Mouse (Mus musculus) heart, embryonic 16.5 days (tissue): ENCODE results near the gene Chd9. TPM values are rescaled to one million over a fixed set of nuclear protein-coding genes. Genes with fewer than 3 reads are reported as not detected.

Source experiments
- ATAC-seq: fragments of 200-750 bp; cut with Nextera tagmentation; replicated peaks from 2 replicates; pipeline ENCODE4 v1.8.0; 2017; ENCODE audit warnings: moderate number of reproducible peaks; ENCODE audit not compliant: insufficient read depth, low FRiP score; ENCODE audit errors: extremely low read depth
- H3K27ac ChIP-seq: fragments of 300-500 bp; sonication (generic); 2 replicates; pipeline ENCODE4 v1.5.1; 2014; ENCODE audit warnings: mild to moderate bottlenecking, low read length, control low read depth, moderate library complexity
- H3K27me3 ChIP-seq: fragments of 300-500 bp; sonication (generic); 2 replicates; pipeline ENCODE4 v1.6.1; 2014; ENCODE audit warnings: low read length, mixed read lengths; ENCODE audit not compliant: control insufficient read depth, insufficient read depth
- H3K36me3 ChIP-seq: fragments of 300-500 bp; sonication (generic); 2 replicates; pipeline ENCODE4 v1.6.1; 2014; ENCODE audit not compliant: control insufficient read depth, insufficient read depth
- H3K4me1 ChIP-seq: fragments of 300-500 bp; sonication (generic); 2 replicates; pipeline ENCODE4 v1.6.1; 2014; ENCODE audit warnings: low read length, mixed read lengths; ENCODE audit not compliant: control insufficient read depth, insufficient read depth
- H3K4me2 ChIP-seq: fragments of 300-500 bp; sonication (generic); 2 replicates; pipeline ENCODE4 v1.6.1; 2014; ENCODE audit warnings: low read depth, mild to moderate bottlenecking, control low read depth, low read length
- H3K4me3 ChIP-seq: fragments of 300-500 bp; sonication (generic); 2 replicates; pipeline ENCODE4 v1.5.1; 2014; ENCODE audit warnings: mild to moderate bottlenecking, control low read depth, low read length
- H3K9ac ChIP-seq: fragments of 300-500 bp; sonication (generic); 2 replicates; pipeline ENCODE4 v1.6.1; 2014; ENCODE audit warnings: low read length, control low read depth
- H3K9me3 ChIP-seq: fragments of 300-500 bp; sonication (generic); replicated peaks from 2 replicates; pipeline ENCODE4 v1.6.1; 2016; ENCODE audit warnings: low read length; ENCODE audit not compliant: control insufficient read depth
- WGBS: fragments of 180-500 bp; shearing (Covaris S2); extraction: QIAGEN DNeasy Blood & Tissue Kit; methylation state at CpG from one replicate; pipeline ENCODE4 v1.1.7; 2014; 5-methylcytosine and 5-hydroxymethylcytosine counted together
- polyA plus RNA-seq: library from polyadenylated mRNA; unstranded; fragments of >200 nt; fragmentation: Nextera tagmentation; extraction: Ambion mirVana; gene quantifications from 2 replicates; pipeline ENCODE4 v1.2.1, GENCODE M21; 2015

The Chd9 gene
- polyA plus RNA-seq, 1 experiment from 2014 or later, result 60.6 TPM

DNA sequence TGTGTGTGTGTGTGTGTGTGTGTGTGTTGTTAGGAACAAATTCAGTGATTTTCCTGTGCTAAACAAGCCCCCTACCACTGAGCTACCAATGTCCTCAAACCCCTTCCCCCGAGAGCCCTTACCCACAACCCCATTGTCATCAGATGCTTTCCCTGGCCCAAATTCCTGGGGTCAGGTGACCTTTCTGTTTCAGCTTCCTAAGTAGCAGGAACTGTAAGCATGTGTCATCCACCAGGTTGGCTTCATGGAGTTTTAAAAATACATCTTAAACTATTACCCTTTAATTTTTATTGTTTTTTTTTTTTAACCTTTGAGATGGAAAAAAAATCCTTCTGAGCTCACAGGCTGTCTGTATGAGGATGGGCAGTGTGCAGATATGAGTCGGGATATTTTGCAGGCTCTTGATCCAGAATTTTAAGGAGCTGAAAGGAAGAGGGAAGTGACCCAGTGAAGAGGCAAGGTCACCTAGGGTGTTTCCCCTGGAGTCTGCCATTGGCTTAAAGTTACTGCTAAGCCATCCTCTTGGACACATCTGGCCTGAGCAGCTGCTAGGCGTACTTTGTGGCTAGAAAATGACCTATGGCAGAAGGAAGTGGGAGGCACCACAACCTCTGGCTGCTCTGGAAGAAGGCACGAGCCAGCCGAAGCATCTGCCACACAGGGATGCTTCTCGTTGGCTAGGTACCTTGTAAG, 5.6 kb downstream of the Chd9 start:
- Histone ChIP-seq H3K9ac (no peak overlapping the region), H3K36me3 (no peaks in the 10 kb centered on the region), H3K9me3 (no peaks in the 10 kb centered on the region), H3K4me1 (no peaks in the 10 kb centered on the region), H3K4me3 (no peak overlapping the region), H3K4me2 (no peak overlapping the region), H3K27me3 (no peaks in the 10 kb centered on the region), H3K27ac (no peak overlapping the region)
- 72% methylated on average over 6 of the region's 6 CpGs for WGBS
- ATAC-seq, result no peak

DNA sequence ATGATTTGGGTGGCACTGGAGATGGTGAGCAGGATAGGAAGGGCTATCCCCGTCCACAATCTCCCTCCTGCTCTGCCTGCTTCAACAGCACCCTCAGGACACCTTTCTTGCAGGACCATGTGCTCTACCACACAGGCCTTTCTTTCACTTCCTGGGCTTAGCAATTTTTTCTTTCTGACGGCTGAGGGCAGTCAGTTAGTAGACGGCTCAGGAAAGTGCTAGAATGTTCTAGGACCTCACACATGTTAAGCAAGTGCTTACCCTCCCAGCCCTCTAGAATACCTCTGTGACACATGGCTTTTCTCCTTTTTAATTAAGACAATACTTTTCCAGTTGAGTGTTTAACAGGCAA, 6.1 kb downstream of the Chd9 start:
- H3K4me1 ChIP-seq, result no peaks in the 10 kb centered on the region
- ATAC-seq, result no peak
- WGBS, result 67% methylated on average over 3 of the region's 3 CpGs

DNA sequence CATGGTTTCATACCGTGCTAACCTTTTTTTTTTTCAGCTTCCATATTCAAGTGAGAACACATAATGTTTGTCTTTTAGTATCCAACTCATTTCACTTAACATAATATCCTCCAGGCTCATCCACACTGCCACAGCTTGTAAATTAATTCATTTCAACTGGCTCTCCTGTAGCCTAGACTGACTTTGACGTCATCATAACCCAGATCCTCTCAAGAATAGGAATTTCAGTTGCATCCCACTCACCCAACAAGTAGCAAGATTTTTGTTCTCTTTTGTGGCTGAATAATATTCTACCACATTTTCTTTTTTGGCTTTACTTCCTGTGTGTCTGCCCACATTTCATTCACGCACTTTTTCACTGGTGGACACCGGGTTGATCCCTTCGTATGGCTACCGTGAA, 9.3 kb downstream of the Chd9 start:
- Histone ChIP-seq H3K4me2 (no peak overlapping the region), H3K27me3 (no peaks in the 10 kb centered on the region), H3K27ac (no peak overlapping the region), H3K9ac (no peak overlapping the region), H3K9me3 (no peaks in the 10 kb centered on the region), H3K36me3 (no peaks in the 10 kb centered on the region), H3K4me3 (no peak overlapping the region), H3K4me1 (no peaks in the 10 kb centered on the region)
- no peak for ATAC-seq
- 83% methylated on average over 6 of the region's 6 CpGs for WGBS

More for the DNA sequence above, 6.1 kb downstream of the Chd9 start:
- H3K27ac ChIP-seq, result no peak overlapping the region
- H3K9ac ChIP-seq, result no peak overlapping the region
- H3K36me3 ChIP-seq, result no peaks in the 10 kb centered on the region
- H3K27me3 ChIP-seq, result no peaks in the 10 kb centered on the region
- no peaks in the 10 kb centered on the region for H3K9me3 ChIP-seq
- H3K4me2 ChIP-seq, result no peak overlapping the region
- no peak overlapping the region for H3K4me3 ChIP-seq

DNA sequence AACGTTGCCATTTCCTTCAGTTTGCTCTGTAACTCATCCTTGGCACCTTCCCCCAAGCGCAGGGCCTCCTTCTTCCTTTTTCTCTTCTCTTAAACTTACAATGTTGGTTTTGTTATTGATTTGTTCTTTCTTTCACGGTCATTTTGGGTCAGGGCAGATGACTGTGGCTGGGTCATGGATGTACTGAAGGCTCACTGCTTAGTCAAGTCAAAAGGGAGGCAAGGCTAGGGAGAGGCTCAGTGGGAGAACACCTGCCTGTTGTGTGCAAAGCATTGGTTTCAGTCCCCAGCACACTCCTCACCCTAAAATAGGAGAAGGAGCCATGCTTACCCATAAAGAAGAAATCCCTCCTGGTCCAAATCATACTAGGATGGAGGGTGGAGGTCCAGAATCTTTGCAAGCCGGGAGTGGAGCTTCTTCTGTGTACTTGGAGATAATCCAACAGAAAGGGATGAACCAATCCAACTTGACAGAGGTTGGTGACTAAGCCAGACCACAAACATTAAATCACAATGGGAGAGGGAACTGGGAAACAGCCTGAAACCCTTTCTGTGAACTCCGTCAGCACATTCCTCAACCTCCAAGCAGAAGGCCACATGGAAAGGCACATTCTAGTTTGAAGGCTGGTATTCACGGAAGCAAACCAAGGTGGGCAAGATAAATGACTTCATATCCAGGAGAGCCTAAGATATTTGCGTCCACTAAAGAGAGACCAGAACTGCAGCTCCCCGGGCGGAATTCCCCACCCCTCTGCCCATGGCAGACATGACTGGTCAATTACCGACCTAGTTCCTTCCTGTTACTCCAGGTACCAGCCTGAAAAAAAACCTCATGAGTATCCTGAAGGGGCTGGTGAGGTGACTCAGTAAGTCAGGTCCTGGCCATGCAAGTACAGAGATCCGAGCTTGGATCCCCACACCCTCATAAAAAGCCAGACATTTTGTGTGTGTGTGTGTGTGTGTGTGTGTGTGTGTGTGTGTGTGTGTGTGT, 11.9 kb downstream of the Chd9 start:
- Histone ChIP-seq H3K4me3 (no peak overlapping the region), H3K4me2 (no peak overlapping the region), H3K27ac (no peak overlapping the region), H3K9me3 (no peaks in the 10 kb centered on the region), H3K36me3 (no peaks in the 10 kb centered on the region), H3K27me3 (no peaks in the 10 kb centered on the region), H3K9ac (no peak overlapping the region), H3K4me1 (peaks cover 4% of the 10 kb centered on the region; the same call in 1 of the 2 replicates)
- WGBS, result 65% methylated on average over 11 of the region's 11 CpGs
- no peak for ATAC-seq

DNA sequence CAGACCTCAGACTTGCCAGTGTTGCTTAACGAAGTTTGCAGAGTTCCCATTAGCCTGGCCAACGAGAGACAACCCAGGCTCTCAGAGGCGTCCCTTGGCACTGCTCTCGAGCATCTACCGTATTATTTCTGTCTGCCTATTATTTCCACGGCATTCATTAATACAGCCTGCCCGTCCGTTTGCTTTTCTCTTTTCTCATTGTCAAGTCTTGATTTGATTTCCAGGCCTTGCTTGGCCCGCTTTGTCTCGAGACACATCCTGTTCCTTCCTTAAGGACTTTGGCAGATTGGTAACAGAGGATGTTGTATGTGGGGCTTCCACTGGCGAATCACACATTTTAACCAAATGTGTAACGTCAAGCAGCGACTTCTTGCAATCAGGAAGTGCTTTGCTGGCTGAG, 13.2 kb downstream of the Chd9 start:
- WGBS, result 62% methylated on average over 13 of the region's 13 CpGs
- Histone ChIP-seq H3K9ac (no peak overlapping the region), H3K36me3 (no peaks in the 10 kb centered on the region), H3K4me1 (peaks cover 4% of the 10 kb centered on the region; the same call in 1 of the 2 replicates), H3K4me2 (no peak overlapping the region), H3K27me3 (no peaks in the 10 kb centered on the region), H3K27ac (no peak overlapping the region), H3K4me3 (no peak overlapping the region), H3K9me3 (no peaks in the 10 kb centered on the region)
- peak; percentile 41; the same call in 1 of the 2 replicates for ATAC-seq

DNA sequence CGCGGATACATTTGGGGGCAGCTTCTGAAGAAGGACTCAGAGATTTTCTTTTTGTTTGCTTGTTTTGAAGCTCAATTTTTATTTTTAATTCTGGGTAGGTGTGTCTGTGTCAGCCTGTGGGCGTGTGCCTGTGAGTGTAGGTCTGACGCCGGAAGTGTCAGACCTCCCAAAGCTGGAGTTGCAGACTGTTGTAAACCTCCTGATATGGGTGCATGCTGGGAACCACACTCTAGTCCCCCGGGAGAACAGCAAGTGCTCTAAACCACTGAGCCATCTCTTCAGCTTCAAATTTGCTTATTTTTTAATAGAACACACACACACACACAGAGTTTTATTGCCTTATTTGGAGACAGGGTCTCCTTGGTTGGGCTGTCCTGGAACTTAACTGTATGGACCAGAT, 15.0 kb downstream of the Chd9 start:
- no peak overlapping the region for H3K4me2 ChIP-seq
- WGBS, result 80% methylated on average over 6 of the region's 6 CpGs
- peaks cover 4% of the 10 kb centered on the region; the same call in 1 of the 2 replicates for H3K4me1 ChIP-seq
- no peaks in the 10 kb centered on the region for H3K27me3 ChIP-seq
- H3K4me3 ChIP-seq, result no peak overlapping the region
- no peaks in the 10 kb centered on the region for H3K36me3 ChIP-seq
- no peak for ATAC-seq
- no peak overlapping the region for H3K9ac ChIP-seq
- no peaks in the 10 kb centered on the region for H3K9me3 ChIP-seq
- H3K27ac ChIP-seq, result no peak overlapping the region

DNA sequence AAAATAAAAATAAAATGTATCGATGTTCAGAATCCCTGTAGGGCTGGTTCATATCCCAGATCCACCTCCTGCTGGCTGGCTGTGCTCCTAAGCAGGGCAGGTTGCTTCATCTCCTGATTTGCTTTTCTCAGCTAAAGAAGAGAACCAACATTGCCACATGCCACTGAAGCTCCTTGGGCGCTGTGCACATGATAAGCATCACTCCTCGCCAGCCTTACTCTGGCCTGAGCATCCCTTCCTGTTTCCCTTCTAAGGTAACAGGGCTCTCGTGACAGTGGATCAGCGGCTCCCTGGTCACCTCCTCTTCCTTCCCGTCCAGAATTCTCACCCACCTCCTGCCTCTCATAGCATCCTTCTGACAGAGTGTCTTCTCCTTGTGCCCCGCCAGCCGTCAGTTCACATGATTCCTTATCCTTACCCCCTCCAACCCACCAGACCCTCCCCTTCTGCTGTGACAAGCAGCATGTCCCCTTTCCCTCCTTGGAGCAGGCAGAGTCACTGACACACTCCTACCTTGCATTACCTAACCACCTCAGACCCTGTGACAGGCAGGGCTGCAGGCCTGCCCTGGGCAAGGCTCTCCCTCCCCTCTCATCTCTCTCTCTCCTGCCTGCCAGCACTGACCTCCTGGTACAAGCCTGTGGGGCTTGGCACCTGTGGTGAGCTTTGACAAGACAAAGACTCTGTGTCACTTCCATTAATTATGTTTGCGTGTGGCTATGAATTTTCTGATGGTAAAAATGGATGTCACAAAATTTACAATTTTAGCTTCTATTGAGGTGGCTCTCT, 16.2 kb downstream of the Chd9 start:
- no peak for ATAC-seq
- no peaks in the 10 kb centered on the region for H3K27me3 ChIP-seq
- H3K4me1 ChIP-seq, result peaks cover 4% of the 10 kb centered on the region; the same call in 1 of the 2 replicates
- WGBS, result 67% methylated on average over 9 of the region's 9 CpGs
- H3K4me2 ChIP-seq, result no peak overlapping the region
- H3K9me3 ChIP-seq, result no peaks in the 10 kb centered on the region
- no peak overlapping the region for H3K27ac ChIP-seq
- no peak overlapping the region for H3K9ac ChIP-seq
- no peaks in the 10 kb centered on the region for H3K36me3 ChIP-seq
- no peak overlapping the region for H3K4me3 ChIP-seq

DNA sequence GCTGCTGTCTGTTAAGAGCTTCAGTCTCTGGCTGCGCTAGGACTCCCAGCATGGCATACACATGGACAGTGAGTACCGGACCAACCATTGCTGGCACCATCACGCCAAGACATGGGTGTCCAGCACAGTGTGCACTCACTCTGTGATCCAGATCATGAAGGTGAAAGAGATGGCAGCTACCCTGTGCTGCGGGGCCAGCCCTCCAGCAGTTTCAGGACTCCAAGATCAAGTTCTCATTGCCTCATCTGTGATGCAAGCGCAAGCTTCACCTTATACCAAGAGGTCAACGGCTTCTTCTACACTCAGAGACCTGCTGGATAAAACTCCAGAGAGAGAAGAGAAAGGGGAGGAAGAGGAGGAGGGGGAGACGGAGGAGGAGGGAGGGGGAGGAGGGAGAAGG, 19.8 kb downstream of the Chd9 start:
- H3K4me1 ChIP-seq, result no peaks in the 10 kb centered on the region
- ATAC-seq, result no peak
- no peaks in the 10 kb centered on the region for H3K27me3 ChIP-seq
- H3K4me2 ChIP-seq, result no peak overlapping the region
- 91% methylated on average over 7 of the region's 7 CpGs for WGBS
- H3K9me3 ChIP-seq, result no peaks in the 10 kb centered on the region
- H3K4me3 ChIP-seq, result no peak overlapping the region
- no peaks in the 10 kb centered on the region for H3K36me3 ChIP-seq
- H3K27ac ChIP-seq, result no peak overlapping the region
- no peak overlapping the region for H3K9ac ChIP-seq
